Mouse (Mus musculus): ENCODE results near the gene Ccdc51. TPM values are rescaled to one million over a fixed set of nuclear protein-coding genes. Genes with fewer than 3 reads are reported as not detected.

Gene Ccdc51
- polyA plus RNA-seq, 1 experiment from 2014 or later: 15.3 TPM

DNA sequence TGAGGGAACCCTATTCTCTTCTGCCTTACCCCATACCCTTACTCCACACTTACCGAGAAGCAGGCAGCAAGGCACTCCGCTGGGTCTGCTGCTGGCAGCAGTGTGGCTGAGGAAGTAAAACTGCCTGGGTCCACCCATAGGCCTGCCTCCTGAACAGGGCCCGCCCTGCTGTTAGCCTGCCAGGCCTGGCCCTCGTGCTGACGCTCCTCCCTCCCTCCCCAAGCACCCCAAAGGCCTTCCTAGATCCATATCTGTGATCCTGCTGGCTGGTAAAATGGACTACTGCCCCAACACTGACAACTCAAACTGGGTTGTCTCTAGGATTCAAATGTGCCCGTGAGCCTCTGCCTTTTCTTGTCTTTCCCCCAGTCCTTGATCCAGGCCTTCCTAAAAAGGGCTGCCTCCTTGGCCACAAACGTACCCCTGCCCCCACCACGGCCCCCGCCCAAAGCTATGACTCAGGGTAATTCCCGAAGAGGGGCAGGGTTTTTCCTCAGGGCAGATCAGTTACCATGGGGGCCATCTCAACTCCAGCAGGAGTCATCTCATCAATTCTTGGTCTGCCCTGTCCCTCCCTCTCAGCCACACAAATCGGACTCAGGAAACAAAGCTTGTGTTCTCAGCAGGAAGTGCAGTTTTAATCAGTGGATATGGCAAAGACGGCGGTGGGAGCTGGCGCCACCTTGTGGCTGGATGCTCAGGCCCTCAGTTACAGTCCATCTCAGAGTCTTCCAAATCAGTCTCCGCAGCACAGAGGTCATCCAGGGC, 23.0 kb upstream of the Ccdc51 start, which contains the start of gene Trex1:
TSS of gene Trex1 (minus strand) at position 599 of the 768 bp plus-strand sequence.
- peak within 1 kb of the TSS; percentile 68 for H3K9ac ChIP-seq
- 4% methylated on average over 15 of the region's 15 CpGs for WGBS (ENCODE audit: insufficient replicate concordance)
- peaks cover 46% of the 10 kb centered on the region for H3K4me1 ChIP-seq
- H3K9me3 ChIP-seq (replicated peaks): no peaks in the 10 kb centered on the region
- ATAC-seq: peak; percentile 96
- H3K36me3 ChIP-seq: peaks cover 66% of the 10 kb centered on the region
- H3K27me3 ChIP-seq (replicated peaks): no peaks in the 10 kb centered on the region
- H3K4me2 ChIP-seq: peak within 1 kb of the TSS; percentile 82
- H3K4me3 ChIP-seq: peak within 1 kb of the TSS; percentile 59
- peak within 1 kb of the TSS; percentile 90 for H3K27ac ChIP-seq

DNA sequence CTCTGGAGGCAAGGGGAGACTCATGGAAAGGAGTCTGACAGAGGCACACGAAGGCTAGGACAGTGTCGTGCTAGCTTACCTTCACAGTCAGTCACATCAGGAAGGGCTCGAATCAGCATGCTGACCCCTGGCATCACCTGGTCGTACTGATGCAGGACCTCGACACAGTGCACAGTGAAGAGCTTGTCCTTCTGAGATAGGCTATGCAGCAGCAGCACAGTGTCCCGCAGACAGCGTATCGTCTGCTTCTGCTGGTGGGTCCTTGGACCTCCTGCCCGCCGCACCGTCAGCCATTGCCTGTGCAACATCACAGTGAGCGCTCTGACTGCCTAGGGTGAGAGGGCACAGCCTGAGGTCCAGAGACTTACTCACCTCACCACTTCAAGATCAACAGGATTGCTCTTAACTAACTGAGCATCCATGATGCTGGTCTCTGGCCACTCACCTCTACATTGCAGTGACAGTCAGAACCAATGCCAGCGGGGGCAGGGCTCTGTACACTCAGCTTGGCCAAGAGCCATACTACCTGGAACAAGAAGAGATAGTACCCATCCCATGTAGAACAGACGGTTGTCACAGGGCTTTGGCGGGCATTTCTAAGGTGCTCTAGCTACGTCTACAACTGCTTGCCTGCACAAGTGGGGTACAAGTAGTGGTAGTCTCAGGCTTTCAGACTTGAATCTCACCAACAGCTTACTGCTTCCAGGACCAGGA, 22.0 kb upstream of the Ccdc51 start:
- peak overlapping the region; percentile 82; the same call in 1 of the 2 replicates for H3K4me2 ChIP-seq
- H3K36me3 ChIP-seq: peaks cover 76% of the 10 kb centered on the region
- H3K9ac ChIP-seq: no peak overlapping the region
- H3K9me3 ChIP-seq (replicated peaks): no peaks in the 10 kb centered on the region
- peaks cover 36% of the 10 kb centered on the region for H3K4me1 ChIP-seq
- no peak overlapping the region for H3K4me3 ChIP-seq
- WGBS (ENCODE audit: insufficient replicate concordance): 87% methylated on average over 16 of the region's 16 CpGs
- no peak for ATAC-seq
- peak overlapping the region; percentile 90 for H3K27ac ChIP-seq
- no peaks in the 10 kb centered on the region for H3K27me3 ChIP-seq (replicated peaks)

DNA sequence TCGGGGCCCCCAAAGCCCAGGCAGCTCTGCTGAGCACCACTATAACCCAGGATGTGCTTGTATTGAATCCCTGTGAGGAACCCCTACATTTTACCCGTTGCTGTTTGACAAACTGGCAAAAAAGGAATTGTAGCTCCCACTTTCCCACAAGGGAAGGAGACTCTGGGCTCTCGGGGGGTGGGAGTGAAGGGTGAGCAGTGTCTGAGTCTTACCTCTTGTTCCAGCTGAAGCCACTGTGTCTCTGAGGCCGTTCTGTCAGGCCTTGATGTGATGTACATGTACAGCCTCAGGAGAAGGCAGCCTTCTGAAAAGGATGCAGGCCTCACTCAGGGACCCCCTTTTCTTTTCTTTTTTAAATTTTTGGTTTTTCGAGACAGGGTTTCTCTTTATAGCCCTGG, 21.4 kb upstream of the Ccdc51 start:
- H3K4me1 ChIP-seq: peaks cover 30% of the 10 kb centered on the region
- no peak overlapping the region for H3K4me3 ChIP-seq
- ATAC-seq: no peak
- H3K27ac ChIP-seq: no peak overlapping the region
- peaks cover 81% of the 10 kb centered on the region for H3K36me3 ChIP-seq
- 78% methylated on average over 5 of the region's 5 CpGs for WGBS (ENCODE audit: insufficient replicate concordance)
- no peak overlapping the region for H3K9ac ChIP-seq
- no peak overlapping the region for H3K4me2 ChIP-seq
- H3K9me3 ChIP-seq (replicated peaks): no peaks in the 10 kb centered on the region
- H3K27me3 ChIP-seq (replicated peaks): no peaks in the 10 kb centered on the region

DNA sequence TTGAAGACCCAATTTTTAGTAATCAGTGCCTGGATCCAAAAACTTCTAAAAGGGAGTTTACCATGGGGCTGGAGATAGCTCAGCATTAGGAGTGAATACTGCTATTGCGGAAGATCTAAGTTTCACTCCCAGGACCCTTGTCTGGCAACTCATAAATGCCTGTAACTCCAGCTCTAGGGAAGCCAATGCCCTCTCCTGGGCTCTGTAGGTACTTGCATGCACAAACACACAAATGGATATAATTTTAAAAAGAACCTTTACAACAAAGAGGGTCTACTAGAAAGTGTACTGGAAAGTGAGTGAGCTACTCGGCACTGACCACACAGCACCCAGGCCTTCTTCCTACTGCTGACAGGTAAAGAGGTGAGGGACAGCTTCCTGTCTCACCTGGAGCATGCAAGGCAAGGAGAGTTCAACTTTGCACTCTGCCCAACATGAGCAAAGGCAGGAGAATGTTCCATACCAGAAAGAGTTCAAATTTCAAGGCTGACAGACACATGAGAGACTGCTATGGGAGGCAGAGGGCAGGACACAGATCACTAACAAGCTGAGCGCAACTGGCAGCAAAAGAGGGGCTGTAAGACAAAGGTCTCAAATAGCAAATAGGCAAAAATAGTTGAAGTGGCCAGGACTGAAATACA, 14.1 kb upstream of the Ccdc51 start:
- H3K27me3 ChIP-seq (replicated peaks): no peaks in the 10 kb centered on the region
- H3K4me2 ChIP-seq: no peak overlapping the region
- no peaks in the 10 kb centered on the region for H3K9me3 ChIP-seq (replicated peaks)
- no peak for ATAC-seq
- peaks cover 20% of the 10 kb centered on the region for H3K4me1 ChIP-seq
- H3K4me3 ChIP-seq: no peak overlapping the region
- H3K27ac ChIP-seq: no peak overlapping the region
- WGBS (ENCODE audit: insufficient replicate concordance): 88% methylated on average over 3 of the region's 3 CpGs
- H3K9ac ChIP-seq: no peak overlapping the region
- peaks cover 85% of the 10 kb centered on the region for H3K36me3 ChIP-seq

DNA sequence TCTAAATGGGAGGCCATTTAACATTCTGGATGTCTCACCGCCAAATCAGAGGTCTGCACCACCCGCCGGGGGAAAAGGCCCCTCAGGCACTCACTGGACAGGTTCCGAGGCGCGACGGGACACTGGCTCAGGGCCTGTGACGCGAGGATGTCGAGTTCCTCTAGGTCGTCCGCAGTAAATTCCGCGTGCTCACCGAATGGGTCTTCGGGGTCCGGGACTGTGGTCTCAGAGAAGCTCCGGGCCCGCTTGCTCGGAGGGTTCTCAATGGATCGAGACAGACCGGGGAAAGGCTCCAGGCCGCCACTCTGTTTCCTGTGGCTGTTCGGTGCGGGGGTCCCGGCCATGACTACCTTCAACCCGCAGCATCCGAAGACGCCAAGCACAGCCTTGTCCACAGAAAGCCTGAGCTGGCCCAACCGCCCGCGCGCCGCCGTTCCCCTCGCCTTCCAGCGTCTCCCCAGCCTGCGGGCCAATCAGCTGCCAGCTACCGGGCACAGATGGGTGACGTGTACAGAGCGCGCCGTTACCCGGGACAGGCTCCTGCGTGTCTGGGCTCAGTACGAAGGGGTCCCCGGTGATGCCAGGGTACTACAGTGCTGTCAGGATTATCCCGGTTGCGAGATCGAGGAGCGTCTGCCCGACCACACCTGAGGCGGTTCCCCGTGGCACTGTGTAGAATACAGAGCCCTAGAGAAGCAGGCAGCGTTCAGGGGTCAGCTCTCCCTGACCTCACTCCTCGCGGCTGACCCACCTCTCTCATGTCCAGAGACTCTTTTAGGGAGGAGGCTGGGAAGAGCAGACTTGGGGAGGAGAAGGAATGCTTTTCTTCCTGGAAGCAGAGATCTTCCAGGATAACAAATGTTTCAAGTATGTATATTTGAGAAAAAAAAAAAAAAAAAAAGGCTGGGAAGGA, 8.4 kb upstream of the Ccdc51 start, which contains the start of gene Atrip:
TSS of gene Atrip (minus strand) at position 464 of the 913 bp plus-strand sequence.
- Histone ChIP-seq H3K4me3 (peak within 1 kb of the TSS; percentile 83), H3K9me3 (replicated peaks) (no peaks in the 10 kb centered on the region), H3K4me2 (peak within 1 kb of the TSS; percentile 88), H3K4me1 (peaks cover 35% of the 10 kb centered on the region), H3K27me3 (replicated peaks) (no peaks in the 10 kb centered on the region), H3K36me3 (peaks cover 43% of the 10 kb centered on the region), H3K27ac (peak within 1 kb of the TSS; percentile 77), H3K9ac (peak within 1 kb of the TSS; percentile 83)
- ATAC-seq: peak; percentile 98
- WGBS (ENCODE audit: insufficient replicate concordance): under 1% methylated on average over 57 of the region's 57 CpGs

DNA sequence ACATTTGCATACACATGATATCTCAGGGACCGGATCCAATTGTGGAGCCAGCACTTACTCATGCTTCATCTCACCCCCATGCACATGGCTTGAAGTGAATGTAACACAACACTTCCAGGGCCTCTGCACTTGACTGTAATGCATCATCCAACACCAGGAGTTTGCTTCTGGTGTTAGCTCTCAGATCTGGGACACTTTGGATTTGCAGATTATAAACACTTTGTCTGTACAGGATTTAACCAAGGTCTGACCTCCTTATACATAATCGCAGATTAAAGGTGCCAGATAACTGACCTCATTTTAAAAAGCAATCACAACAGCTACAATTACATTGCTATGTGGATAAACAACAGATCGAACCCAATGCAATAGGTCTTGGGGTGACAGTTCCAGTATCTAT, 1.8 kb upstream of the Ccdc51 start:
- no peak for ATAC-seq
- Histone ChIP-seq H3K36me3 (peaks cover 36% of the 10 kb centered on the region), H3K9ac (no peak overlapping the region), H3K27me3 (replicated peaks) (no peaks in the 10 kb centered on the region), H3K9me3 (replicated peaks) (no peaks in the 10 kb centered on the region), H3K27ac (no peak overlapping the region; the same call in 1 of the 2 replicates), H3K4me1 (peaks cover 33% of the 10 kb centered on the region), H3K4me3 (peak overlapping the region; percentile 84), H3K4me2 (peak overlapping the region; percentile 85)
- WGBS (ENCODE audit: insufficient replicate concordance): 87% methylated on average over 3 of the region's 3 CpGs

DNA sequence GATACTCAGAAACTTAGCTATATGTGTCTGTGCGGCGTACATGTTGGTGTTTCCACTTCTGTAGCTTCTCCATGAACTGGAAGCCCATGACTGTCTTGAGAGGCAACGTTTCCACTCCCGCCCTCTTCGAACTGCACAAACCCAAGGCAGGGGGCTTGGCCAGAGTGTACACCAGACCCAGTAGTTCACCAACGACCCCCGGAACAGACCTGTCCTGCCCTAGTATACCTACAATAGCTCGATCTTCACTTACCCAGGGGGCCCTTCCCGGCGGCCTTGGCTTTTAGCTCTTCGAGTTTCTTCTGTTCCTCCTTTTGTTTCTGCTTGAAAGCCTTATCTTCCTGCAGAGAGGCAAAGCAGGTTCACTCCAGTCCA, 557 bp upstream of the Ccdc51 start:
- ATAC-seq: peak; percentile 26
- WGBS (ENCODE audit: insufficient replicate concordance): 4% methylated on average over 11 of the region's 11 CpGs
- H3K36me3 ChIP-seq: peaks cover 36% of the 10 kb centered on the region
- peak overlapping the region; percentile 78 for H3K27ac ChIP-seq
- no peaks in the 10 kb centered on the region for H3K9me3 ChIP-seq (replicated peaks)
- peaks cover 32% of the 10 kb centered on the region for H3K4me1 ChIP-seq
- no peaks in the 10 kb centered on the region for H3K27me3 ChIP-seq (replicated peaks)
- peak overlapping the region; percentile 85 for H3K4me2 ChIP-seq
- H3K4me3 ChIP-seq: peak overlapping the region; percentile 84
- H3K9ac ChIP-seq: peak overlapping the region; percentile 88

DNA sequence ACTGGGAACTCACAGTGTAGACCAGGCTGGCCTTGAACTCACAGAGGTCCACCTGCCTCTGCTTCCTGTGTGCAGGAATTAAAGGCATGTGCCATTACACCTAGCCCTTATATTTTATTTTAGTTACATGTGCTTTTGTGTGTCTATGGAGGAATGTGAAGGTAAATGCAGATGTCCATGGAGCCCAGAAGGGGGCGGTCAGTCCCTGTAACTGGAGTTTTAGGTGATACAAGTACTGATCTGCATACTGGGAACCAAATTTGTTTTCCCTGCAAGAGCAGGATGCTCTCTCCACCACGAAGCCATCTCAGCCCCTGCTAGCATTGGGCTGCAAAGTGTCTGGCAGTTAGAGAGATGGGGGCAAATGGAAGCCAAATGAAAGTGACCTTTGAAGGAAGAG, 2.6 kb downstream of the Ccdc51 start:
- peaks cover 23% of the 10 kb centered on the region for H3K36me3 ChIP-seq
- no peak for ATAC-seq
- no peaks in the 10 kb centered on the region for H3K27me3 ChIP-seq (replicated peaks)
- H3K4me3 ChIP-seq: no peak overlapping the region
- 24% methylated on average over 2 of the region's 2 CpGs for WGBS (ENCODE audit: insufficient replicate concordance)
- H3K9ac ChIP-seq: no peak overlapping the region
- H3K9me3 ChIP-seq (replicated peaks): no peaks in the 10 kb centered on the region
- peaks cover 40% of the 10 kb centered on the region for H3K4me1 ChIP-seq
- no peak overlapping the region for H3K4me2 ChIP-seq
- H3K27ac ChIP-seq: no peak overlapping the region

DNA sequence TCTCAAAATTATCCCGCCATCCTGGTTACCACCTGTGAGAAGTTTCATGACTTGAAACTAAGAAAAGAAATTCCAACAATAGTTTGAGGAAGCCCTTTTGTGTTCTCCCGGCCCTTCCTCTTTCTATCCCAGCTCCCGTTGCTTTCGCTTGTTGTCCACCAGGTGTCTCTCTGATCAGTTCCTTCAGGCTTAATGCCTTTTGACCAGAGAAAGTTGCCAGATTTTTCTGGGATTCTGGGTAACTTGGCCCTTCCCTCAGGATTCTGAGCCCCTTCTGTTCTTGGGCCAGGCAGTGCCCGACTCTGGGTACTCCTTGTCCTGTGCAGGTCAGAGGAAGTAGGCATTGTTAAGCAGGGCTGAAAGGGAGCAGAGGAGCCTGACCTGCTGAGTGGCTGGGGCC, 5.7 kb downstream of the Ccdc51 start:
- H3K4me3 ChIP-seq: no peak overlapping the region
- no peak for ATAC-seq

DNA sequence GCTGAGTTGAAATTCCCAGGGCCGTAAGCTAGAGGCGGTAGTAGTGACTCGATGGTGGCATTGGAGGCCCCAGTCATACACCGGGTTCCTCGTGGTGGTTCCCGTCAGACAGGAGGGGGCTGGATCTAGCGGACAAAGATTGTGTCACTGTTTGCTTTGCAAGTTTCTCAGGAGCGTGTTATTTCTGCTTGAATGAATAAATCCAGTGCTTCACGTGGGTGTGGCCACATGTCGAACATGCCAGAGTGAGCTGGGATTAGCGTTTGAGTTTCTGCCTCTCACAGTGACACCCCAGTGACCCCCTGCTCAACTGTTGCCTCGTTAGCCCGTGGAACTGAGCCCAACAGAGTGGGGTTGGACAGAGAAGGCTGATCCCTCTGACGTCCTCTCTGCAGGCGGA, 8.2 kb downstream of the Ccdc51 start:
- Histone ChIP-seq H3K9me3 (replicated peaks) (no peaks in the 10 kb centered on the region), H3K36me3 (peaks cover 38% of the 10 kb centered on the region), H3K4me2 (no peak overlapping the region), H3K27me3 (replicated peaks) (peaks cover 31% of the 10 kb centered on the region), H3K9ac (no peak overlapping the region), H3K27ac (no peak overlapping the region), H3K4me3 (no peak overlapping the region), H3K4me1 (peaks cover 35% of the 10 kb centered on the region)
- WGBS (ENCODE audit: insufficient replicate concordance): 73% methylated on average over 15 of the region's 15 CpGs
- no peak for ATAC-seq

More for the DNA sequence above, 5.7 kb downstream of the Ccdc51 start:
- 31% methylated on average over 5 of the region's 5 CpGs for WGBS (ENCODE audit: insufficient replicate concordance)
- no peak overlapping the region for H3K4me2 ChIP-seq
- H3K9me3 ChIP-seq (replicated peaks): no peaks in the 10 kb centered on the region
- peaks cover 38% of the 10 kb centered on the region for H3K36me3 ChIP-seq
- H3K27ac ChIP-seq: no peak overlapping the region
- H3K4me1 ChIP-seq: peaks cover 25% of the 10 kb centered on the region
- H3K9ac ChIP-seq: no peak overlapping the region
- H3K27me3 ChIP-seq (replicated peaks): peaks cover 6% of the 10 kb centered on the region; the same call in 1 of the 2 replicates

DNA sequence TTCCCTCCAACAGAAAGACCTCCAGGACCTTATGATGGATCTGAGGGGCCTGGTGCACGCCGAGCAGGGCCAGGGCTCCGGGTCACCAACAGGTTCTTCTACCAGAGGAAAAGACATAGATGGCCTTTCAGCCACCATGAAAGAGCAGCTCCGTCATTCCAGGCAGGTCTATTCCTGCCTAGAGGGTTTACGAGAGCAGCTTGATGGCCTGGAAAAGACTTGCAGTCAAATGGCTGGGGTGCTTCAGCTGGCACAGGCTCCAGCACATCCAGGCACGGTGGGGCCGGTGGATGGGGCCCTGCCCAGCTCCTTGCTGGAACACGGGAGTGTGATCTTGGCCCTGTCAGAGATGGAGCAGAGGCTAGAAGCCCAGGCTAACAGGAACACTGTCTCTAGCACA, 9.5 kb downstream of the Ccdc51 start:
- 90% methylated on average over 8 of the region's 8 CpGs for WGBS (ENCODE audit: insufficient replicate concordance)
- Histone ChIP-seq H3K27me3 (replicated peaks) (peaks cover 44% of the 10 kb centered on the region), H3K9ac (no peak overlapping the region), H3K27ac (no peak overlapping the region), H3K4me1 (peaks cover 38% of the 10 kb centered on the region), H3K36me3 (peaks cover 38% of the 10 kb centered on the region), H3K9me3 (replicated peaks) (no peaks in the 10 kb centered on the region), H3K4me2 (no peak overlapping the region), H3K4me3 (no peak overlapping the region)
- ATAC-seq: no peak
